ENCODE assay signal across 12 mouse cellular contexts in genomic region chr14:73700256-73700655, GRCm38 (mm10). TPM values are rescaled to one million over a fixed set of nuclear protein-coding genes. Genes with fewer than 3 reads are reported as not detected.
DNase-seq lines count a peak whose midpoint lies in the region; ATAC-seq and TF ChIP-seq lines count a peak whose summit lies in the region.
"Had no signal": no experiment of that assay in that cellular context is flagged by ENCODE, and none has a peak within 500 bp of the region (broad histone marks: within the 10 kb centered on the region; RNA-seq: fewer than 3 reads in every experiment).

No protein-coding gene starts in this region.

- DNase-seq in left cerebral cortex, adult 18-20 months (ENCODE audit: low spot score in 2 of 2) = peak; percentile 9 to 17
- no peak for DNase-seq in left cerebral cortex, adult 8-10 months (ENCODE audit: low spot score in 2 of 2)
- peak; percentile 29 for DNase-seq in embryonic facial prominence, embryonic 11.5 days (ENCODE audit: low spot score)
- DNase-seq in thymus, postnatal 10 days (ENCODE audit: low spot score in 2 of 2) = no peak
- no peak for DNase-seq in urinary bladder, postnatal 14 days (ENCODE audit: low spot score)

- H3K36me3 ChIP-seq in forebrain, embryonic 15.5 days = no peaks in the 10 kb centered on the region
- H3K36me3 ChIP-seq in forebrain, embryonic 12.5 days (replicated peaks) = no peaks in the 10 kb centered on the region
- no peaks in the 10 kb centered on the region for H3K36me3 ChIP-seq in E14TG2a.4 (ENCODE audit: insufficient read depth, low read length)
- H3K36me3 ChIP-seq in embryonic facial prominence, embryonic 11.5 days (replicated peaks; ENCODE audit: control insufficient read depth, insufficient read depth, low read depth, low read length) = no peaks in the 10 kb centered on the region
- H3K36me3 ChIP-seq: limb, embryonic 15.5 days had no signal

- no peak overlapping the region for H3K9ac ChIP-seq in forebrain, embryonic 15.5 days (replicated peaks)
- no peak overlapping the region for H3K9ac ChIP-seq in forebrain, embryonic 12.5 days
- no peak overlapping the region for H3K9ac ChIP-seq in embryonic facial prominence, embryonic 11.5 days (replicated peaks; ENCODE audit: low read length)
- H3K9ac ChIP-seq: limb, embryonic 15.5 days had no signal

- no peaks in the 10 kb centered on the region for H3K9me3 ChIP-seq in forebrain, embryonic 15.5 days
- no peaks in the 10 kb centered on the region for H3K9me3 ChIP-seq in forebrain, embryonic 12.5 days
- H3K9me3 ChIP-seq in E14TG2a.4 (ENCODE audit: low read length) = no peaks in the 10 kb centered on the region
- no peaks in the 10 kb centered on the region for H3K9me3 ChIP-seq in embryonic facial prominence, embryonic 11.5 days (replicated peaks; ENCODE audit: control insufficient read depth, low read length)
- H3K9me3 ChIP-seq: limb, embryonic 15.5 days had no signal

- H3K4me1 ChIP-seq in forebrain, embryonic 15.5 days = no peaks in the 10 kb centered on the region
- no peaks in the 10 kb centered on the region for H3K4me1 ChIP-seq in forebrain, embryonic 12.5 days
- H3K4me1 ChIP-seq in E14TG2a.4 (replicated peaks; ENCODE audit: low read depth, low read length) = no peaks in the 10 kb centered on the region
- H3K4me1 ChIP-seq in embryonic facial prominence, embryonic 11.5 days (ENCODE audit: control insufficient read depth, insufficient read depth, low read length) = no peaks in the 10 kb centered on the region
- H3K4me1 ChIP-seq: limb, embryonic 15.5 days had no signal

- peak; percentile 51; the same call in 1 of the 2 replicates for ATAC-seq in forebrain, embryonic 15.5 days (replicated peaks)
- no peak for ATAC-seq in forebrain, embryonic 12.5 days (ENCODE audit: low FRiP score)
- no peak for ATAC-seq in embryonic facial prominence, embryonic 11.5 days (replicated peaks; ENCODE audit: insufficient number of reproducible peaks, low FRiP score, low TSS enrichment, low read depth)

- WGBS in forebrain, embryonic 15.5 days = 41% methylated on average over 1 of the region's 1 CpGs
- 80% methylated on average over 1 of the region's 1 CpGs for WGBS in forebrain, embryonic 12.5 days
- WGBS in embryonic facial prominence, embryonic 11.5 days = 56% methylated on average over 1 of the region's 1 CpGs

- H3K27me3 ChIP-seq in forebrain, embryonic 15.5 days = no peaks in the 10 kb centered on the region
- H3K27me3 ChIP-seq in forebrain, embryonic 12.5 days = no peaks in the 10 kb centered on the region
- H3K27me3 ChIP-seq in E14TG2a.4 (ENCODE audit: insufficient read depth, low read length) = no peaks in the 10 kb centered on the region
- H3K27me3 ChIP-seq in embryonic facial prominence, embryonic 11.5 days (ENCODE audit: control insufficient read depth, insufficient read depth, low read length) = no peaks in the 10 kb centered on the region
- H3K27me3 ChIP-seq: limb, embryonic 15.5 days had no signal

- H3K27ac ChIP-seq in forebrain, embryonic 15.5 days (replicated peaks) = no peak overlapping the region
- no peak overlapping the region for H3K27ac ChIP-seq in forebrain, embryonic 12.5 days
- no peak overlapping the region for H3K27ac ChIP-seq in embryonic facial prominence, embryonic 11.5 days (replicated peaks; ENCODE audit: low read depth, low read length)
- H3K27ac ChIP-seq: limb, embryonic 15.5 days had no signal

- no peak overlapping the region for H3K4me3 ChIP-seq in forebrain, embryonic 15.5 days
- no peak overlapping the region for H3K4me3 ChIP-seq in forebrain, embryonic 12.5 days (replicated peaks)
- no peak overlapping the region for H3K4me3 ChIP-seq in E14TG2a.4 (replicated peaks; ENCODE audit: low read length)
- no peak overlapping the region for H3K4me3 ChIP-seq in embryonic facial prominence, embryonic 11.5 days (ENCODE audit: low read depth, low read length)
- H3K4me3 ChIP-seq: limb, embryonic 15.5 days had no signal

- peak; percentile 34; the same call in 1 of the 2 replicates for TF ChIP-seq CTCF in E14TG2a.4 (conservative IDR thresholded peaks at IDR 0.05; ENCODE audit: low read length)

- no peak overlapping the region for H3K4me2 ChIP-seq in forebrain, embryonic 15.5 days (replicated peaks)
- H3K4me2 ChIP-seq in forebrain, embryonic 12.5 days = no peak overlapping the region
- no peak overlapping the region for H3K4me2 ChIP-seq in embryonic facial prominence, embryonic 11.5 days (ENCODE audit: low read depth, low read length)
- H3K4me2 ChIP-seq: limb, embryonic 15.5 days had no signal

RNA-seq across cellular contexts. Expression of gene Gm21750, which starts 39.2 kb away (rescaled TPM):
- polyA plus RNA-seq in forebrain, embryonic 15.5 days (2015; fragmentation: Nextera tagmentation; extraction: Ambion mirVana) = not detected in 2 replicates
- not detected in 2 replicates for polyA plus RNA-seq in forebrain, embryonic 12.5 days (2016; fragmentation: Nextera tagmentation; extraction: Ambion mirVana)
- total RNA-seq in left cerebral cortex, adult 18-20 months (2021) = not detected
- under 1 TPM in 1 of 4 experiments, not detected in 3; 0.33 TPM for total RNA-seq in left cerebral cortex, adult 8-10 months (2022)
- not detected in 2 replicates for polyA plus RNA-seq in embryonic facial prominence, embryonic 11.5 days (2014; fragmentation: Nextera tagmentation; extraction: Ambion mirVana)
- total RNA-seq: hematopoietic stem cell, adult 5-6 weeks had no signal
- polyA plus RNA-seq: limb, embryonic 15.5 days; neural tube, embryonic 11.5 days; testis, adult 2 months had no signal

Comparison
In these comparisons a context has a peak if more than half of its experiments do, and no peak if none do; other contexts are left out.
1. DNase-seq: peak in left cerebral cortex, adult 18-20 months (2 of 2) and embryonic facial prominence, embryonic 11.5 days (single experiment); none in left cerebral cortex, adult 8-10 months (0 of 2), thymus, postnatal 10 days (0 of 2) and urinary bladder, postnatal 14 days (single experiment).